Mouse (Mus musculus) midbrain, postnatal 0 days (tissue): ENCODE results near the gene Zfp933. TPM values are rescaled to one million over a fixed set of nuclear protein-coding genes. Genes with fewer than 3 reads are reported as not detected.
"Not testable (repeated sequence)": the region's sequence is repeated elsewhere in the genome, so short reads cannot be mapped to it uniquely, and the experiment has no call there.

Source experiments
- ATAC-seq: fragments of 200-750 bp; cut with Nextera tagmentation; 2 replicates; pipeline ENCODE4 v1.8.0; 2017; ENCODE audit warnings: moderate number of reproducible peaks, mild to moderate bottlenecking, moderate TSS enrichment, moderate library complexity; ENCODE audit not compliant: low FRiP score
- DNase-seq: peaks from one replicate; pipeline ENCODE4 v3.0.0-alpha.2; 2015; ENCODE audit warnings: low spot score
- H3K27ac ChIP-seq: fragments of 300-500 bp; sonication (generic); 2 replicates; pipeline ENCODE4 v1.5.1; 2014; ENCODE audit warnings: low read depth, mild to moderate bottlenecking, low read length, mixed read lengths
- H3K27me3 ChIP-seq: fragments of 300-500 bp; sonication (generic); 2 replicates; pipeline ENCODE4 v1.6.1; 2014; ENCODE audit warnings: low read length, control low read depth, mixed read lengths; ENCODE audit not compliant: insufficient read depth
- H3K36me3 ChIP-seq: fragments of 300-500 bp; sonication (generic); 2 replicates; pipeline ENCODE4 v1.6.1; 2014; ENCODE audit warnings: low read length, control low read depth, mixed read lengths; ENCODE audit not compliant: insufficient read depth
- H3K4me1 ChIP-seq: fragments of 300-500 bp; sonication (generic); 2 replicates; pipeline ENCODE4 v1.6.1; 2014; ENCODE audit warnings: mild to moderate bottlenecking, control low read depth, antibody characterized with exemption, low read length, mixed read lengths; ENCODE audit not compliant: insufficient read depth
- H3K4me2 ChIP-seq: fragments of 300-500 bp; sonication (generic); 2 replicates; pipeline ENCODE4 v1.6.1; 2014; ENCODE audit warnings: low read depth, mild to moderate bottlenecking, low read length, mixed read lengths; ENCODE audit not compliant: poor library complexity, severe bottlenecking
- H3K4me3 ChIP-seq: fragments of 300-500 bp; sonication (generic); 2 replicates; pipeline ENCODE4 v1.5.1; 2014; ENCODE audit warnings: low read depth, mild to moderate bottlenecking, low read length, moderate library complexity
- H3K9ac ChIP-seq: fragments of 300-500 bp; sonication (generic); replicated peaks from 2 replicates; pipeline ENCODE4 v1.6.1; 2014; ENCODE audit warnings: mild to moderate bottlenecking, low read length, moderate library complexity, mixed read lengths; ENCODE audit not compliant: poor library complexity, severe bottlenecking
- H3K9me3 ChIP-seq: fragments of 300-500 bp; sonication (generic); 2 replicates; pipeline ENCODE4 v1.6.1; 2016; ENCODE audit warnings: low read length, control low read depth
- CTCF ChIP-seq: IDR thresholded peaks from 2 replicates; pipeline ENCODE4 v1.5.1; 2016; ENCODE audit warnings: antibody characterized with exemption, mild to moderate bottlenecking
- WGBS: fragments of 180-500 bp; shearing (Covaris S2); extraction: QIAGEN DNeasy Blood & Tissue Kit; methylation state at CpG from one replicate; pipeline ENCODE4 v1.1.7; 2014; 5-methylcytosine and 5-hydroxymethylcytosine counted together
- polyA plus RNA-seq: library from polyadenylated mRNA; unstranded; fragments of >200 nt; fragmentation: Nextera tagmentation; extraction: Ambion mirVana; gene quantifications from 2 replicates; pipeline ENCODE4 v1.2.1, GENCODE M21; 2015
- total RNA-seq: library from RNA; depleted of rRNA; stranded (reverse); fragments of >200 nt; gene quantifications from 2 replicates; pipeline ENCODE4 v1.2.3, GENCODE M21; 2014

Gene Zfp933
- total and polyA plus RNA-seq, 2 experiments from 2014 or later, result 4.2 to 11.2 TPM

- ATAC-seq, result no peak
- TF ChIP-seq CTCF, result peak; percentile 52
- H3K36me3 ChIP-seq, result no peaks in the 10 kb centered on the region
- H3K9me3 ChIP-seq, result 0 out of 2 replicates have a peak, but pooled peaks cover 11% of the 10 kb centered on the region
- no peak overlapping the region for H3K4me2 ChIP-seq
- H3K27me3 ChIP-seq, result no peaks in the 10 kb centered on the region
- no peak overlapping the region for H3K9ac ChIP-seq
- H3K27ac ChIP-seq, result no peak overlapping the region
- WGBS, result 83% methylated on average over 2 of the region's 2 CpGs
- DNase-seq, result no peak
- no peak overlapping the region for H3K4me3 ChIP-seq
- no peaks in the 10 kb centered on the region for H3K4me1 ChIP-seq
These were observed 33.5 kb downstream of the Zfp933 start for GRCm38 (mm10) chr4:147814592-147815167.

- no peaks in the 10 kb centered on the region for H3K27me3 ChIP-seq
- TF ChIP-seq CTCF, result no peak
These were observed 34.9 kb downstream of the Zfp933 start for GRCm38 (mm10) chr4:147813249-147813765.

GRCm38 (mm10) chr4:147809966-147810304, 38.2 kb downstream of the Zfp933 start:
- H3K36me3 ChIP-seq, H3K27me3 ChIP-seq, ATAC-seq, H3K9me3 ChIP-seq, DNase-seq, H3K4me1 ChIP-seq, H3K27ac ChIP-seq, H3K9ac ChIP-seq: not testable (repeated sequence)
- Histone ChIP-seq H3K4me2 (peak overlapping the region; percentile 51; the same call in 1 of the 2 replicates), H3K4me3 (peak overlapping the region; percentile 32; the same call in 1 of the 2 replicates)
- 44% methylated on average over 2 of the region's 2 CpGs for WGBS

More at GRCm38 (mm10) chr4:147813249-147813765, 34.9 kb downstream of the Zfp933 start:
- Histone ChIP-seq H3K4me2 (no peak overlapping the region), H3K4me3 (no peak overlapping the region), H3K9me3 (0 out of 2 replicates have a peak, but pooled peaks cover 11% of the 10 kb centered on the region), H3K27ac (no peak overlapping the region), H3K36me3 (no peaks in the 10 kb centered on the region), H3K4me1 (no peaks in the 10 kb centered on the region), H3K9ac (no peak overlapping the region)
- DNase-seq (no peak), ATAC-seq (no peak)
- WGBS, result 41% methylated on average over 5 of the region's 5 CpGs

GRCm38 (mm10) chr4:147809292-147809965, 38.7 kb downstream of the Zfp933 start, which contains the start of gene Zfp984:
TSS of gene Zfp984 (minus strand) at chr4:147809788.
- ATAC-seq, H3K27ac ChIP-seq, H3K27me3 ChIP-seq, H3K9ac ChIP-seq, H3K9me3 ChIP-seq, H3K4me1 ChIP-seq, H3K36me3 ChIP-seq: not testable (repeated sequence)
- Histone ChIP-seq H3K4me2 (peak within 1 kb of the TSS; percentile 51; the same call in 1 of the 2 replicates), H3K4me3 (peak within 1 kb of the TSS; percentile 32)
- 9% methylated on average over 15 of the region's 15 CpGs for WGBS
- DNase-seq, result peak; percentile 12

- not testable (repeated sequence) for H3K27ac ChIP-seq, H3K4me3 ChIP-seq
- 78% methylated on average over 4 of the region's 4 CpGs for WGBS
These were observed 39.7 kb downstream of the Zfp933 start for GRCm38 (mm10) chr4:147808483-147808882.

GRCm38 (mm10) chr4:147795308-147795707, 52.9 kb downstream of the Zfp933 start:
- 94% methylated on average over 1 of the region's 1 CpGs for WGBS
- ATAC-seq, DNase-seq, H3K36me3 ChIP-seq, H3K27me3 ChIP-seq, H3K4me3 ChIP-seq, H3K4me2 ChIP-seq, H3K9ac ChIP-seq, H3K27ac ChIP-seq, H3K4me1 ChIP-seq: not testable (repeated sequence)
- peaks cover 16% of the 10 kb centered on the region for H3K9me3 ChIP-seq

More at GRCm38 (mm10) chr4:147808483-147808882, 39.7 kb downstream of the Zfp933 start:
- not testable (repeated sequence) for H3K9me3 ChIP-seq, H3K27me3 ChIP-seq, H3K36me3 ChIP-seq, DNase-seq, H3K4me1 ChIP-seq, H3K9ac ChIP-seq, H3K4me2 ChIP-seq, ATAC-seq

- WGBS, result 88% methylated on average over 1 of the region's 3 CpGs
- ATAC-seq, H3K4me1 ChIP-seq, H3K27ac ChIP-seq, DNase-seq, H3K4me3 ChIP-seq, H3K9ac ChIP-seq, H3K36me3 ChIP-seq, H3K27me3 ChIP-seq, H3K4me2 ChIP-seq: not testable (repeated sequence)
- H3K9me3 ChIP-seq, result peaks cover 16% of the 10 kb centered on the region
These were observed 54.0 kb downstream of the Zfp933 start for GRCm38 (mm10) chr4:147794026-147794665.

- not testable (repeated sequence) for H3K4me1 ChIP-seq, H3K4me3 ChIP-seq, H3K36me3 ChIP-seq, DNase-seq, H3K27ac ChIP-seq, ATAC-seq, H3K27me3 ChIP-seq, H3K4me2 ChIP-seq, H3K9ac ChIP-seq
- peaks cover 19% of the 10 kb centered on the region for H3K9me3 ChIP-seq
- 55% methylated on average over 2 of the region's 2 CpGs for WGBS
These were observed 54.7 kb downstream of the Zfp933 start for GRCm38 (mm10) chr4:147793390-147793916.
